Mouse (Mus musculus) lung, adult 18-20 months (tissue): ENCODE measurements at regions not wholly inside any gene's neighbourhood (a gene's known extent, or its start where the extent isn't known, plus 50 kb on each side); places are given as distances from the start of the nearest gene placed in this dataset.

ENCODE experiments used
- DNase-seq, 2 experiments: peaks; one replicate each; pipeline ENCODE4 v3.0.0; 2022; ENCODE audit warnings: mixed read lengths in 2 of 2

DNA sequence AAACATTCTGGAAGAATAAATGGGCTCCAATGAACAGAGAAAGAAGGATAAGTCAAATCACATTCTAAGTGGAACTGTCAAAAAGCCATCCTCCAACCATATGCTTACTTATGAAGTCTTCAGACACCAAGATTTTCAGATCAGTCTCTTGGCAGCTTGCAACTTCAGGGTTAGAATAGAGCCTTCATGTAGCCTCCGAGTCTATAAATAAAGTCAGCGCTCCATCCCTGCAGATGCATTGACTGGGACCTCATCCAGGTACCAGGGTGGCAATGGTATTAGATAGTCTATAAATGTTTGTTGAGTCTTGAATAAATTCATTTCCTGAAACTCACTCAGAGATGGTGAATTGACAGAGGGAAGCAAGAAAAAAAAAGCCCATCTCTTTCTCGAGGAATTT lies 107.2 kb upstream of the Eepd1 start:
- no peak for DNase-seq

GRCm38 (mm10) chr9:25376209-25376608 lies 105.1 kb upstream of the Eepd1 start:
- DNase-seq: peak in 1 of 2 experiments; percentile 11

- DNase-seq: peak; percentile 8 to 33
Observed at GRCm38 (mm10) chr9:25377771-25378747, 103.3 kb upstream of the Eepd1 start.

DNA sequence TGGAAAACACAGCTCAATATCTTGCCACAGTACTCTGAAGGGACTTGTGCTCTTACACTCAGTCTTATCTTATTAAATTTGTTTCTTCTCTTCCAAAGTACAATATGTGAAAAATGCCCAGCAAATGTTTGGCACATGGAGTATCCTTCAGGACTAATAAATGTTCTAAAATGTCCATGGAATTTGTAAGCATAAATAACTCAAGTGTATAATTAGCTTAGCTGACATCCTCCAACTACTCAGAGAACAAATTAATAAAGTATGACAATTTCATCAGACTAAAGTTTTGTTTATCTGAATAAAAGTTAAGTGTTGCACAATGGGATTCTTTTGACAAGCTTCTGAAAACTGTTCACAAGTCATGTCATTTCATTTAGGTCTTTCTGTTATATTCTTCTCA lies 96.0 kb upstream of the Eepd1 start:
- DNase-seq: no peak

DNA sequence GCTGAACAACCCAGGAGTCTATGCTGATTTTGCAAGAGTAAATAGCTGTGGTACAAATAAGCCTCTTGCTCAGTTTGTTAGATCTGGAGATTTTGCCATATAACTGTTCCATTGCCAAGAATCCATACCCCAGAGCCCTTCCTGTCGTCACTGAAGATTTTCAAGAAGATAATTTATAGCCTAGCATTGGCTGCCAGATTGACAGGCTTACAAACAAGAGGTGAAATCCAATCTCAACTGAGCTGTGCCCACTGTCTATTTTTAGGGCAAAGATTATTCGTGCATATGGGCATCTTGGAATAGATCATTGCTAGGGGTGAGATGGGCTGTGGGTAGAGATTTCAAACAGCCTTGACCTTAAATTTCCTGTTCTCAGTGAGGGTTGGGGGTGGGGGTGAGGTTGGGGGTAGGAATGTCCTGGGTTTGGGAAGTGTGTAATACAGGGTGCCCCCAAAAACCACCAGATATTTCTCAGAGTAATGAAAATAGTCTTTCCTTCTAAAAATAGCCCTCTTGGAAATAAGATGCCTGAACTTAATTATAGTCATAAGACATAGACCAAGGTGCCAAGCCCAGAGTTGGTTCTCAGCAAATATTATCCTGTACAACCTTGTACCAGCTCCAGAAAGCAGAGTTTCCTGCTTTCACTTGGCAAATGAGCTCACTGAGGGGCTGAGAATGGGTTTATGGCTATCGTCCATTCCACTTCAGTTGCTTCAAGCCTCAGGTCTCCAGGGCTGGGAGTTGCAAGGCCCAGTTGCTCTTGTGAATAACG lies 93.3 kb upstream of the Eepd1 start:
- DNase-seq: no peak

DNA sequence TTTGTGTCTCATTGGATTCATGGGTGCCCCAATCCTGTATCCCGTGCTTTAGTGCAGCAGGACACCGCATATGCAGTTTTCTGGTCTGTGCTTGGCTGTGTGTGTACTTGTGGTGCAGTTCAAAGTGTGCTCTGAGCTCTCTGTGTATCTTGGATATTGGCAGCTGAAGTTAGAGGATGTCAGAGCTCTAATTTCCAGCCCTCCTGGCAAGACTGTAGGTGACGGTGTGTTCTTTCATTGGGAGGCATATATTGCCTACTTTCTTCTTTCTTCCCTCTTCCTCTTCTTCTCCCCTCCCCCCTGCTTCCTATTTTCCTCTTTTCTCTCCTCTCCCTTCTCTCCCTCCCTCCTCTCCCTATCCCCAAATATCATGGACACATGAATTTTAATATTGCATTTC lies 92.0 kb upstream of the Eepd1 start:
- DNase-seq: no peak

DNA sequence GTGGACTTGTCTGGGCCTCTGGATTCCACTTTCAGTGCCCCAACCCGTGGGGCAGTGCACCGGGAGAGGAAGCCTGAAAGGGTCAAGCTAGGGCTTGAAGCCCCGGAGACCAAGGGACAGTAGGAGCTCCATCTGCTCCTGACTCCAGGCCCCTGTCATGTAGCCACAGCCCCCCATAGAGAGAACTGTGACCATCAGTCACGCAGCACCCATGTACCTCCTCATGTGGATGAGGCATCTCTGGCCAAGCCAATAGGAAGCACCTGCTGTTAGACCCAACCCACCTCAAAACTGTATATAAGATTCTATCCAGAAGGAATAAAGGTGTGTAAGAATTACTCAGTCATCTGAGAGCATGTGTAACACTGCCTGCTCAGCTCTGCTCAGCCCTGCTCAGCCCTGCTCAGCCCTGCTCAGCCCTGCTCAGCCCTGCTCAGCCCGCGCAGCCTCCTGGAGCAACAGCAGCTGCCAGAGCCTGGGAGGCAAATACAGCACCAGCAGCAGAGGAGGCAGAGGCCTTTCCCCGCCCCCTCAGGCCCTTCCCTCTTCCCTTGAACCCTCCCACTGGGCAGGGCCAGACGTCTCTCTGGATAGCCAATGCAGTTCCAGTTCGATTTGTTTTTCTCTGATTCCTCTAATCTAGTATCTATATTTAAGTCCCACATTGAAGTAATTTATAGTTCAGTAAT lies 80.6 kb upstream of the Eepd1 start:
- DNase-seq: peak; percentile 14 to 18

GRCm38 (mm10) chr9:25405848-25406247 lies 75.5 kb upstream of the Eepd1 start:
- DNase-seq: no peak

DNA sequence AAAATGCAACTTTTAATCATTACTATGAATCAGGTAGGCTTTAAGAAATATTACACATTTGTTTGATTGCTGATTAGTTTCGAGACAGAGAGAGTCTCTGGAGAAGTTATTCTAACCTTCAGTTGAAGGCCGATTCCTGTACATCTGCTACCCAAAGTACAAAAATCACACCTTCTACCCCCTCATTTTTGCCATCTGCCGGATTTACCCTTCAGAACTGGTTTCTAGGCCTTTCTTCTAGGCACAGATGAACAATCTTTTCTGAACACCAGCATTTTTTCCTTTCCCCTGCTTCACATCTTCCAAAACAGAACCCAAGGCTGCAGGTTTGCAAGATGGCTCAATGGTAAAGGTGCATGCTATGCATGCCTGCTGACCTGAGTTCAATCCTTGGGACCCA lies 72.8 kb upstream of the Eepd1 start:
- no peak for DNase-seq

DNA sequence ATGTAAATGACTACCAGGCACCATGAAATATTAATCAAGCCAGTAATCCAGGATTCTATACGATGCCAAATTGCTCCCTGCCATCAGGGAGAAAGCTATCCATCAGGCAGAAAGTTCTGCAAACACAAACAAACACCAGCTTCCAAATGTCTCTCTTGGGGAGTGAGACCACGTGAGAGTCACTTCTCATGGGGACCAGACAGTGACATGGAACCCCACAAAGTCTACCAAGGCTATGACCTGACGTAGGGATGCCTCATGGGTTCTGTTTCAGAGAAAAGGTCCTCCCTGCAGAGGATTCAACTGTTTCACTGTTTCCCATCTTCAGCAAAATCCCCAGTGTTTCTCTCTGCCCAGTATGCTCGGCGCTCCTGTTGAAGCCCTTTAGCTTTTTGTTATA lies 71.6 kb upstream of the Eepd1 start:
- no peak for DNase-seq

DNA sequence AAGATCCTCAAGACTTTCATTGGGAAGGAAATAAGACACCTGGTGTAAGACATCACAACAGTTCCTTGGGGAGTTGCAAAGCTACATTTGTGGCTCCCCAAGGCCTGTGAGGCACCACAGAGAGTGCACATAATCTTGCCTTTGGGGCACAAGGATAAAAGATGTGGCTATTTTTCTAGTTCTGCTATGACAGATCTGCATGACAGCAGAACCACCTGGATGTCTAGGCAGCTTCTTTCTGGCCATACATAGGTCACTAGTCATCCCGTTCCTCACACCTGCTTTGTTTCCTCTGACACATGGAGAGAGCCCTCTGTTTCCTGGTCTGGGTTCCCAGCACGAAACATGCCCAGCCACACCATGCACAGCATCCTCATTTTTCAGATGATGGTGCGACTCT lies 67.5 kb upstream of the Eepd1 start:
- no peak for DNase-seq

GRCm38 (mm10) chr9:25414315-25414714 lies 67.0 kb upstream of the Eepd1 start:
- DNase-seq: no peak

DNA sequence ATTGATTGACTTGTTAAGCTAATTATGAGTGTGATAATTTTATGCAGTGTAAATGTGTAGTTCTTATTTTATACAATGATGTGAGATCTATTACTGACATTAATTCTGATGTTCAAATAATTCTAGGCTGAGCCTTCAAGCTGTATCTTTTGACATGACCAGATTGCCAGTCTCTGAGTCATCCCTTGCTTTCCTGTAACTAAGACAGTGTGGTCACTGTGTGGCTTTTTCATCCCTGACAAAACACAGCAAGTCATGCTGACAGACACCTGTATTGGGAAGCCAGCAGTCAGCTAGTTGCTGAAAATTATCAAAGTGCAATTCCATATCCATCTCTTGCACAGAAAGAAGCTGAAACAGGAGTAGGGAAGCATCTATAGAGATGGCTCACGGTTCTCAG lies 54.4 kb upstream of the Eepd1 start:
- DNase-seq: no peak

- DNase-seq: no peak
Observed at GRCm38 (mm10) chr9:25429450-25430213, 51.7 kb upstream of the Eepd1 start.
